Mouse (Mus musculus) cerebellum, postnatal 36 days (tissue): ENCODE results near the gene Rtn1.
"Not testable (repeated sequence)": the region's sequence is repeated elsewhere in the genome, so short reads cannot be mapped to it uniquely, and the experiment has no call there.

ENCODE experiments used
- DNase-seq, 2 experiments: peaks; one replicate each; pipeline ENCODE4 v3.0.0; 2021 to 2022; ENCODE audit warnings: mixed read lengths in 2 of 2

Rtn1 gene

DNA sequence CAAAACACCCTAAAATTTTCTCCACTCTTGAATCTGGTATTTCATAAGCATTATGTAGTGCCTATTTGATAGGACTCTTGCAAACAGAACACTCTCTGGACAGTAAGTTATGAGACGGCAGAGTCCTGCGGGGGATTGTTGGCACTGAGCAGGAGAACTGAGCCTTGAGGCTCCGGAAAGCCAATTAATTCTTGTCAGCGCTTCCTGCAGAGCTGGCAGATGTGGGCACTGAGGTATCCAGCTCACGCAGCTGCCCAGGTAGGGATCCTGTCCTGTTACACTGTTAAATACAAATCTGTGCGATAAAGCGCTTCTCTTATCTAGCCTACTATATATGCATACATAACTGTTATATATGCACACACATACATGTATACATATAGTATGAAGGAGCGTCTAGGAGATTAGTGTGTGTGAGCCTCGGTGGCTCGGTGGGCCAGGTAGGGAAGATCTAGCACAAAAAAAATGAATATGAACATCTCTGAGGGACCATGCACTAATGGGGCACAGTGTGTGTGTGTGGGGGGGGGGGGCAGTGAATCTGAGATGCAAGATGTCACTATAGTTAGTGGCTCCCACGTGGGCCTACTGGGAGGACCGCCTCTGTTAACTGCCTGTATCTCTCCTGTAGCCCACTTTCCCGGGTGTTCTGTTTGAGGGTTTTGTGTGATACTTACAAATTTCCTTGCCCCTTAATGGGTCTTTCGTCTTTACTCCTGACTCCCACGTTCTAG, 93.0 kb downstream of the Rtn1 start:
- DNase-seq = no peak

DNA sequence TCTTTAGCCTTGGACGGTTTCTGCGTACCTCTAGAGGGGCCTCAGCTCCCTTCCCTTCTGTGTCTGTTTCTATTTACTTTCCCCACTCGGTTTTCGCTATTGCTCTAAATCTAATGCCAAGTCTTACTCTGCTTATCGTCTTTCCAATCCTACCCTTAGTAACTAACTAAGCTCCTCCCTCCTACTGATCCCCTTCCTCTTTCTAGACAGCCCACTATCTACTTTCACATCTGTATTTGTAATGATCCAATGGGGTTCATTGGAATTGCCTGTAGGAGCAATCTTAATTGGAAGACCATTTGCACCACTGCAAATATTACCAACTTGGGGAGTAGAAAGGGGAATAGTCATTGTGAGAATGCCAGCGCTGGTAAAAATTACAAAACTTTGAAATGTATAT, 98.0 kb downstream of the Rtn1 start:
- DNase-seq = no peak

DNA sequence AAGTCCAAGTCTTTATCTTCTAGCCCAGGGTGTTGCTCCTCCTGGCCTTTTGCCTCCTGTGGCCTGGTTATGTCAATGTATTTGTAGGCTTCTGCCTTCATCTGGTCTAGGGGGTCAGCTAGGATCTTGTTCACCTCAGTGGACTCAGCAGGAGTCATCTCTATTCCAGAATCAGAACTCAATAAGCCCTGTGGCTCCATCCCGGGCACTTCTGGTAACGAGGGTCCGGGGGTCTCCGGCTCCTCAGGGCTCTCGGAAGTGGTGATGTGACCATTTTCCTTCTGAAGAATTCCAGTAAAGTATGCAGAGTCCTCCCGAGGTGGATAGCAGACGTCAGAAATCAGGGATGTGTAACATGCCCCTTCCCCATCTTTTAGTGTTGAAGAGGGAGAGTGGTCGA, 100.3 kb downstream of the Rtn1 start:
- DNase-seq = no peak

DNA sequence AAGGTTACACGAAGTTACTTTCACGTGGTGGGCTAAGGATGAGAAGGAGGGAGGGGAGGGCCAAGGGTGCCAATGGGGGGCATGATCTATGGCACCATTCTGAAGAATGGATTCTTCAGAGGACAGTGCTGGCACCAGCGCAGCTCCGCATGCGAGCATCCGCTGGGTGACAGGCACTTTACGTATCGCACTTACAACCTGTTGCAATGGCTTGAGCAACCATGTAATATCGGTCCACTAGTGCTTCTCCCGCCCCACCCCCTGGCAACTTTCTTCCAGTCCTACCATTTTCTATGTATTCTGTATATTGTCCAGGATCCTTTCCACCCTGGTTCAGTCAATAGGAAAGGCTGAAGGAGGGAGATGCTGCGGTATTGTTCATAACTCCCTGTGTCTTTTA, 102.6 kb downstream of the Rtn1 start:
- no peak for DNase-seq

DNA sequence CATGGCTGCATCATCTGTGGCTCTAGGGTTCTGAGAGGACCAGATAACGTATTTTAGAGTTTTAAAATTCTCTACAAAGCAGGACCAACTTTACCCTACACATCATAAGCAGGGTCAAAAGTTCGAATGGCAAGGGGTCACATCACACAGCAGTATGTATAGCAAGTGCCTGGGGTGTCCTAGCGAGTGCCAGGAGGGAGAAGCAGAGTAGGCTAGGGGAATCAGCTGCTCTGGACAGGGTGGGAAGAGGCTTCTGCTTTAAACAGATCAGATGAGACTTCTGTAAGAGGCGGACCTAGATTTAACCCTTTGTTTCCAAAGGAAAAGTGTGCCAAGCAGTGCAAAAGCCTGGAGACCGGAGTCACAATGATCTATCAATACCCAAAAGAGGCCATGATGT, 103.4 kb downstream of the Rtn1 start:
- DNase-seq = no peak

DNA sequence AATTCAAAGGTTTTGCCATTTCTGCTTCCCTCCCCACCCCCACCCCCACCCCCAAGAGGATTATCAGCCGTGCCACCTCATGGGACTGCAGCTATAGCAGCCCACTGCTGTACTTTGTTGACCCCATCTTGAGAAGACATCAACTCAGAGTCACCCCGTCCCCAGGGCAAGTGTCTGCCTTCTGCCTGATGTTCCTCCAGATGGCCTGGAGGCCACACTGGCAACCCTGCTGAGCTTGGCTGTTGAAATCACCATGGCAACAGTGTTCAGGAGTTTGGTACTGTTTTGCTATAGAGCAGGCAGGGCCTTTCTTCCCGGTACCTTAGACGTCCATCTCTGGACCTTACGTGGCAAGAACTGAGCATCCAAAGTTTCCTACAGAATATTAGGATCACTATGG, 103.9 kb downstream of the Rtn1 start:
- peak; percentile 40 to 47 for DNase-seq

DNA sequence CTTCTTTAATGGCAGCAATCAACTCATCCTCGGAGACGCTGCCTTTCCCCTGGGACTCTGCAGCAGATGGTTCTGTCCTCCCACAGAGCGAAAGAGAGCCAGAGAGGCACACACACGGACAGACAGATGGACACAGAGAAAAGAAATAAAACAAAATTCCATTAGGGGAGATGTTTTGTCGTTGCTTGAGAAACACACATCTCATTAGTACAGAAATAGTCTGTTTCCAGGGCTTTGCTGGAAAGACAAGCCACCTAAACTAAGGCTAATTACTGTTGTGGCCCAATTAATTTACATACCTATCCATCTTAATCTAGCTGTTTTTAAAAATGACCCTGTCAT, 104.5 kb downstream of the Rtn1 start:
- DNase-seq = no peak

DNA sequence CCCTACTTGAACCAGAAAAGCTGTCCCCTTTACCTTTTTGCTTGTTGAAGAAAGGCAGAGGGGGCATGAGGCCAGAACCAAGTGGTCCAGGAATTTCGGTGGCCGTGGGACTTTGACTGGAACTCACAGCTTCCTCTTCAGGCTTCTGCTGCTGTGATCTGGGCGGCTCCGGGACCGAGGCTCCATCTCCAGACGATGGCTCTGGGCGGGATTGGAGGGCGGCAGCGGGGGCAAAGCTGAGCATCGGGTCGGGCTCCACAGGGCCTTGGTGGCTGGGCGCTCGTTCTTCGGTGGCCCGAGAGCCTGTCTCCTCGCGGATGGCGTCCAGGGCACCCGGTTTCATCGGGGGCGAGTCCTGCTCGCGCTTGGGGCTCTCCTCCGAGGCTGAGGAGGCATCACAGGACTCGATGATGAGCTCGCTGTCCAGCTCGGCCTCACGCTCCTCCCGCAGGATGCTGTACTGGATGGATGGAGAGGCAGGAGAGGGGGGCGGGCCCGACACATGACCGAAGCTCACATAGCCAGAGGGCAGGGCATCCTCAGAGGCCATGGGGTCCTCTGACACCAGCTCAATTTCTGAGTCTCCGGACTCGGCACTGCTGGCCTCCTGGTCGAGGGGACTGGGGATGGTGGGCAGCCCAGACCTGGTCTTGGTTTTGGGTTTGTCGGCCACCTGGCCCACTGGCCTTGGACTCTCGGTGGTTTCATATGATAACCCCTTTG, 105.1 kb downstream of the Rtn1 start:
- no peak for DNase-seq

DNA sequence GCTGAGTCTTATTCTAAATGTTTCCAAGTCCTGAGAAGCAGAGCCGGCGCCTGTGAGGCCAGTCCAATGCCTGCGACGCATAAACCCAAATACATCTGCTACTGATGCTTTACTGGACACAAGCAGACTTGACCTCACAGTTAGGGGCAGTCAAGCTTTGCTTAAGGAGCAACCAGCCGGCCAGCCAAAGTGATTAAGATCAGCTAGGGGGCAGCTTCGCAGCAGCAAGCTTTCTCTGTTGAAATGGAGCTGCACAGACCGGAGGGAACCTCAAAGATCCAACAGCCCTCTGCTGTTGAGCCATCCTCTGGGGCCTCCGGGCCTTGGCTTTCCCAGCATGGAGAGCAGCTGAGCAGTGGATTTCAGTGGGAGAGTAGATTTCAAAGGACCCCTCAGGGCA, 107.4 kb downstream of the Rtn1 start:
- no peak for DNase-seq

DNA sequence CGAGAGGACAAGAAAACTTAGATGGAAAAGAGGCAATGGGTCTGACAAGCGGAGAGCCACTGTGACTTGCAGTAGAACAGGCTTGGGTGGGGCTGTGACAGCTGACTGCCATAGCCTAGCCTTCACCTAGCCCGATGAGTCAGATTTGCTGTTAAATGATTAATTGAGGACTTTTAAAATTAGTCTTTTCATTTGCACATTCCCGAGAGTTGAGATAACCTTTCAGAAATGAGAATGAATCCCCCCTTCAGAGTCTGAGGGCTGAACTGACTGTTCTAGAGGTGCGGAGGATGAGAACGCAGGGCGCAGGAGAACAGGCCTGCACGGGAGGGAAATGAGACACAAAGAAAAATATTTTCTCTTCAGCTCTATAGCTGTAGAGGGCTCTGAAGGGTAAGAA, 107.9 kb downstream of the Rtn1 start:
- DNase-seq = no peak

DNA sequence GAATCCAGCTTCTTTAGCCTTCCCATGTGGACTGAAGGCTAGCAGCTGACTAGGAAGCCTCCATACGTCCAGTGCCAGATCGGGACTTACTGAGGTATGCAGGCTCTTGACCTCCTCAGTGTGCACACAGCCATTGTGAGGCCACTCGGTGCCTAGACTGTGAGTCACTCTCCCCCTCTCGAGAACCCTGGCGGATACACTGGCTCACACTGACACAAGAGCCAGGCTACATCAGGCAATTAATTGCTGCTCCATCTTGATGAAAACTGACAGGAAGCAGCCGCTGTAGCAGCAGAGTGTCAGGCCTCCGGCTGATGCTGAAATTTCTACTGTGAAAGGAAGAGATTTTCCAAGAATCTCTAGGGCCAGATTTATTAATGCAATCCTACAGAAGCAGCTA, 110.6 kb downstream of the Rtn1 start:
- DNase-seq = no peak

DNA sequence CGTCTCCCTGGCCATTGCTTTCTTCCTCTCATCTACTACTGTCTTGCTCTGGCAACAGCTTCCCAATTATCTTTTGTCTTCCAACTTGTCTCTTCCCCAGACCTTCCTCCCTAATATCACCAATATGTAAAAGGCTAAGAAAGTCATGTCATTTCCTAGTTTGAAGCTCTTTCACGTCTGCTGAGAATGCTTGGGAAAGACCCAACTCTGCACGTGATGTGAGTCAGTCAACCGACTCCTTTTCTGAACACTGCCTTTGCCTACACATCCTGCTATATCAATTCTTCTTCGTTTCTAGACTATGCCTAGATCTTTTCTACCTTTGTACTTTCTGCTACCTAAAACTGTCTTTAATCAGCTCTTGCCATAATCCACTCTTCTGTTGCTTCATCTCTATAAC, 112.3 kb downstream of the Rtn1 start:
- DNase-seq = no peak

DNA sequence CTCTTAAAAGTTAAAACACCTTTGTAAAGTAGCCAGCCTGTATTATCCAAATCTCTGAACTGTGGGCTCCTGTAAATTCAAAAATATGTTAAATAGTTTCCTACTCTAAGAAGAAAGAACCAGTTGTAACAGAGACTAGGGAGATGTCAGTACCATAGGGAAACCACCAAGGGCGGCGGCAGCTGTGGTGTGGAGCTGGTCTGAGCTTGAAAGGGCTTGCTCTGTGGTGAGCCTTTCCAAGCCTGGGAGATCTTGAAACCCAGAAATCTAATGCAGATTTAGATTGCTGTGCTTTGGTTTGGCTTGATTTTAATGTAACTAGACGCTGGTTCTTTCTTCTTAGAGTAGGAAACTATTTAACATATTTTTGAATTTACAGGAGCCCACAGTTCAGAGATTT, 115.7 kb downstream of the Rtn1 start:
- not testable (repeated sequence) for DNase-seq

DNA sequence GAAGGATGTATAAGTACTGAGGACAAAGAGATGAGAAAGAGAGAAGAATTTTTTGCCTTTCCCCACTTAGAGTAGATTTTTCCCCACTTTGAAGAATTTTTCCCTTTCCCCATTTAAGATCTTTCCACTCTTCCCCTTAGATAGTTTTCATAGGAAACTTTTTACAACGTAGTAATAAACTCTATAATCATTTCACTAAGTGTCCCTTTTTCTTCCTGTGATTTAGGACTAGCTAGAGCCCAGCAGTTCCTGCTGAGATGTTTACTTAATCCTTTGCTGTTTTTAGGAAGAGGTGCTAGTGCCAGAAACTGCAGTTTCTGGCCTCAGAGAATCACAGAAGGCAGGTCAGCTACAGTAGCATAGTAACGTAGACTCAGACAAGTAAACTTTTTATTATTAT, 116.3 kb downstream of the Rtn1 start:
- DNase-seq = no peak

DNA sequence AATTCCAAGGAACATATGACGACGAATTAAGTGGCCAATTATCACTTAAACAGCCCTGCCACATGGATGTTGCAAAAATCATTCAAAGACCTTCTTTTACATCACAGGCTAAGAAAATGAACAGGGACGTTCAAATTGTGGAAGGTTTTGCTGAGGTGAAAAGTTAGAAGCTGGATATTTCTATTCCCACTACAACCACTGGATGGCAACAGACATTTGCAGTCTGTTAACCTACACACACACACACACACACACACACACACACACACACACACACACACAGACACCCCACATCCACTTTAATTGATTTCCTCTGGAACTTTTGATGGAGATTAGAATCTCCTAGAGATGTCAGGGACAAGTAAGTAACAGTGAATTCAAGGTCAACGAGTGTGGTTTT, 117.6 kb downstream of the Rtn1 start:
- no peak for DNase-seq

DNA sequence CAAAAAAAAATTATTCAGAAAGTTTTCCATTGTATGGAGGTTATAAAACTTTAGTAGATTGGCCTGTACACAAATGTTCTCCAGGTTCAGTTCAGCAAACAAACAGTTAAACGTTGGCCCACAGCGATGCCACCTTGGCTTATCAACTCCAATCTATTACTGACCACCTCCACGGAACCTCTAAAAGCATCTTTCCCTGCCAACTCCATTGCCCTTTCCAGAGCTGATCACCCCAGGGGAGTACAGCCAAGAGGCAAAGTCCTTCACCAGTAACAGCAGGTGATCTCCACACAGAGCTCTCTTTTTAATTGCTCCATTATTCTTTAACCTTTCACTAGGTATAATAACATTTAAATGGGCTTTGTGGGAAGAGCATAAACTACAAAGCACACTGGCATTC, 120.6 kb downstream of the Rtn1 start:
- DNase-seq = no peak

DNA sequence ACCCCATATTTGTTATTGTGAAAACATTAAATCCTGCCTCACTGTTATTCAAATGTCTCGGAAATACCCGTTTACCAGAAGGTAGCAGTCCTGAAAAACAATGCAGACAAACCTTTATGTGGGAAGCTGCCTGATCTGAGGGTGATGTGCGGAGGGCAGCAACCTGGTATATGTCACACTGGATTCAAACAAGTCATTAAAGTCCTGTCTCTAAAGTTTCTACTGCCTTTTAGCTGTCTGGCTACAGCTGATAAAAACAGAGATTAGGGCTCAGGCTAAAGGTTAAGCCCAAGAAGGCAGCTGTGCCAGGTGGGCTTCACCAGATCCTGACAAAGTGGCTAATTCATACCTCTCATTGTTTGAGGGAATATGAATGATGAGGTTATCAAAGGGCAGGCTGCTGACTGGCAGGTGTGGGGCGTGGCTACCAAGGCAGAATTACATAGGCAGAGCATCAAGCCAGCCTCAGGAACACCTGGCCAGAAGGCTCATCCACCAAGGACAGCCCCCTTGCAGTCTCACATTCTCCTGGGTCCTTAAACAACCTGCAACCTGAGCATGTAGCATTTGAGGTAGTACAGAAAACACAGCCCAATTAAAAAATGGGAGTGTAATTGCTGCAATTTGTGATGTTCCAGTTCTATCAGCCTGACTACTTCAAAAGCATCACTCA, 121.4 kb downstream of the Rtn1 start:
- DNase-seq = no peak

DNA sequence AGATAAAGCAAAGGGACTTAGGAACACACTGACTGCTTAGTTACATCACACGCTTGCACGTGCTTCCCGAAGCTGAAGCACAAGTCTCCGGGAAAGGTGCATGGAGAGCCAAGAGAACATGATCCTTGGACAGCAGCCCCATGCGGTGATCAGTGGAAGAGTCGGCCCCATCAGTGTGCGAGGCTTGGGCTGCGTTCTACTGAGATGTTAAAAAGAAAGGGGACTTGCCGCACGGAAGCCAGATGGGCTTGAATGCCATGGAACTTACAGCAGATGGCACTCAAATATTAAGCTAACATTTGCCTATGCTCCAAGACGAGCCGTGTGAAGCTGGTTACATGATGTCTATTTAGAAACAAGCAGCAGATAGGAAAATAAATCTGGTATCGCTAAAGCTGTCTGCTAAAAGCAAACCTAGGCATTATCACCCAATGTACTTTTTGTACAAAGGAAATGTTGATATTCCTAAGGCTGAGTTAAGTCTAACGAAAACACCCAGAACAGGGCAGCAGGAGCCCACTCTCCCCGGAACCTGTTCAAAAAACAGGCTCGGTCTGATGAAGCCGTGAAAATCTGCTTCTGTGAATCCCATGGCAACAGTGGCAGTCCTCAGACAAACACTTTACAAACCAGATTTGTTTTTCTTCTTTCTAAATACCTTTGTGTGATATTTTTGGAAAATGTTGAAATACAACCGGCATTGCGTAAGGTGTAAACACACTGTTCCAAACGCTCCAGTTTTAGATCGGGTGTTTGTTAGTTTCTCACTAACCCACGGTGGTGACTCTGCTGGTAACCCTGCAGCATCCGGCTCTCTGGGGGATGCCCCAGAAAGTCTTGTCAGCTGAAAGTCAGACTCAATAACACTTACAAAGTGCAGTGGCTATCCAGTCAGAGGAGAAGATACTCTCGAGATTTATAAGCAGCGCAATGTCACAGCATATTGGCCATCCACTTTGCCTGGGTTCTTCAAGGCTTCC, 123.2 kb downstream of the Rtn1 start:
- peak; percentile 77 to 81 for DNase-seq

DNA sequence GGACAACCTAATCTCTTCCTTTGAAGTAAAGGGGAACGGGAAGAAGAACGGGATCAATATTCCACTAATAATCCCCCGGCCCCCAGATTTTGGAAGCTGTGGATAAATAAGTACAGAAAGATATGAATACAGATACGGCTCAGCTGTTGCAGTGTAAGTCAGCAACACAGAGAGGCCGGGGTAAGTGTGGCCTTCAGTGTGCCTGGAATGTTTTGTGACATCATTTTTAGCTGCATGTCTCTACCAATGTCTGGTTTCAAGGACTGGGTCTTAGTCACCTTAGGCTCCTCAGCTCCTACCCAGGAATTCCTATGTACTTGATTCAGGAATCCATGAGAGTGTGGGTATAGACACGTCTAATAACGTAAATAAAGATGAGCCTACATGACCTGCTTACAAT, 124.3 kb downstream of the Rtn1 start:
- DNase-seq = no peak

DNA sequence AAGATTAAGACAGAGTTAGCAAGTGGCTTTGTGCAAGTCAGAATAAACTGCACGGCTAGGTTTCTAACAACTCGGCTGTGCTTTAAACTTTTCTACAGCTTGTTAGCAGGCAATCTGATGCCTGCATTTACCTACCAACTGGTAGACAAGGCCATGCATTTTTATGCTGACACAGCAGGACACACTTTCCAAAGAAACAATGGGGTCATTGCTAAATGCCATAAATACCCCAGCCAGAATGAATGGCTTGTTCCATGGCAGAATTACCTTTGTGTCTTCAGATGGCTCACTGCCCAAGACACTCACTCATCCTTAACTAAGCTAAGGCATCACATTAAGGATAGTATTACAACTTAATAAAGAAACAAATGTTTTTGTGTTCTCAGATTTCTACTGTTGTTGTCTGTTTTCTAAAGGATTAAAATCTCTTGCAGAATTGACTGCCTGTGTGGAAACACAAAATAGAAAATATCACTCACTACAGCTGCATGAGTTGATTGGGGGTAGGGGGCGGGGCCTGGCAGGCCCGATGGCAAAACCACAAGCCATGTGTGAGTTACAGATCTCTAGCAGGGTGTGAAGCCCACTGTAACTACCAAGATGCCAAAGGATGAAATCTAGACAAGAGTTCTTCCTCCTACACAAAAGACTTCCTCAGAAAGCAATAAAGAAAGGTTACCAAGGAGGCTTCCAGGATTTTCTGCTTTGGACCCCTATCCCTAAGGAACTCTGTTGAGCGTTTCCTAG, 129.6 kb downstream of the Rtn1 start:
- DNase-seq = no peak

DNA sequence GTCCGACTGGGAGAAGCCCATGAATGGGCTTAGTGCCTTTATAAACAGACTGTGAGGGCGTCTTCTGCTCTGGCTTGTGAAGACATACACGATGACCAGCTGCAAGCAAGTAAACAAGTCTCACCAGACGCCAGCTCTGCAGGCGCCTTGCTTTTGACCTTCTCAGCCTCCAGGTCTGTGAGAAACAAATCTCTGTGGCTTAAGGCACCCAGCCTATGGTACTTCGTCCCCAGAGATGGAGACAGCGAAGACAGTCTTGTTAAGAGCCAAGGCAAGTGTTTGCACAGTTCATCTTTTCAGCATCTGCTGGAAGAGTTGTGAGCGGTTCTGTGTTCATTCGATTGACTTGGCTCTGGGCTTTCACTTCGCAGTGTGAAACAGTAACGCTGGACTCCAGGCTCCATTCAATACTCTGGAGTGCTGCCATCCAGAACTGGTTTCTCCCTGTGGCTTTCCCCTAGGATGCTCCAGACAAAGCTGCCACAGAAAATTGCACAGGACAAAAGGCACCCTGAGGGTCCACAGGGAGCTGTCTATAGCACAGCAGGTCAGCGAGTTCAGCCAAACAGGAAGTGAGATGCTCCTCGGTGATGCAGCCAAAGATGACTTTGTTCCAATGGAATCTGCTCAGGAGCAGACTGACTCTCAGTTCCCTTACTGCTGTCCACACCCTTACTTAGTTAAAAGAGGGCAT, 135.0 kb downstream of the Rtn1 start:
- DNase-seq = peak in 1 of 2 experiments; percentile 30

DNA sequence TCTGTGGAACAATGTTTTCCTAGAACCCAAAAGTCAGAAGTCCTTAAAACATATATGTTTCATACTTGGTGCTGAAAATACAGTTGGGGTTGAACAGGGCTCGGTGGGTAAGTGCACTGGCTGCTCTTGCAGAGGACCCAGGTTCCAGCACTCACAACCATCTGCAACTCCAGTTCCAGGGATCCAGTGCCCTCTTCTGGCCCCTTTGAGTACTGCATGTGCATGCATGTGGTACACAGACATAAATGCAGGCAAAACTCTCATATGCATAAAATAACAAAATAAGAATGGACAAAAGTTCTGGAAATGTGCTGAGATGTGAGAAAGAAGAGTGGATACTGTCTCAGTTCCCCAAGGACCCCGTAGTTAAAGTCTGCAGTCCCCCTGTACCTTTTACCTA, 141.2 kb downstream of the Rtn1 start:
- no peak for DNase-seq
